Mouse (Mus musculus) embryo, embryonic 9.5 days (tissue): ENCODE measurements around the gene Prrc2b.
A peak's percentile ranks its signal among the peaks of the same experiment; 100 is the strongest.

ENCODE experiments used
- DNase-seq: peaks from one replicate; pipeline ENCODE4 v3.0.0-alpha.2; 2017; ENCODE audit errors: extremely low spot score

Gene Prrc2b

DNA sequence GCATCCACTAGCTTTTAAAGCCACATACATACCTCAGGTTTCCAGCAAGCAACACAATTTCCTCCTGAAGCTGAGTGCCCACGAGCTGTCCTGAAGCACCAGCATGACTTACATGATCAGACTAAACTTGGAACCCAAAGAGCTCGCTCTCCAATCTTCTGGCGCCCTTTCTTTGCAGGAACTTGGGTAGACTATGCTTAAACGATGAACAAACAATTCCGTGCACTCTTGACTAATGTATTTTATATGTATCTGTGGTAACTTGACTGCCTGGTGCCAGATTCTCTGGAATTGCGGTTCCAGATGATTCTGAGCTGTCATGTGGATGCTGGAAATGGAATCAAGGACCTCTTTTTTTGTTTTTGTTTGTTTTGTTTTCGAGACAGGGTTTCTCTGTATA lies 84.6 kb downstream of the Prrc2b start:
- no peak for DNase-seq

DNA sequence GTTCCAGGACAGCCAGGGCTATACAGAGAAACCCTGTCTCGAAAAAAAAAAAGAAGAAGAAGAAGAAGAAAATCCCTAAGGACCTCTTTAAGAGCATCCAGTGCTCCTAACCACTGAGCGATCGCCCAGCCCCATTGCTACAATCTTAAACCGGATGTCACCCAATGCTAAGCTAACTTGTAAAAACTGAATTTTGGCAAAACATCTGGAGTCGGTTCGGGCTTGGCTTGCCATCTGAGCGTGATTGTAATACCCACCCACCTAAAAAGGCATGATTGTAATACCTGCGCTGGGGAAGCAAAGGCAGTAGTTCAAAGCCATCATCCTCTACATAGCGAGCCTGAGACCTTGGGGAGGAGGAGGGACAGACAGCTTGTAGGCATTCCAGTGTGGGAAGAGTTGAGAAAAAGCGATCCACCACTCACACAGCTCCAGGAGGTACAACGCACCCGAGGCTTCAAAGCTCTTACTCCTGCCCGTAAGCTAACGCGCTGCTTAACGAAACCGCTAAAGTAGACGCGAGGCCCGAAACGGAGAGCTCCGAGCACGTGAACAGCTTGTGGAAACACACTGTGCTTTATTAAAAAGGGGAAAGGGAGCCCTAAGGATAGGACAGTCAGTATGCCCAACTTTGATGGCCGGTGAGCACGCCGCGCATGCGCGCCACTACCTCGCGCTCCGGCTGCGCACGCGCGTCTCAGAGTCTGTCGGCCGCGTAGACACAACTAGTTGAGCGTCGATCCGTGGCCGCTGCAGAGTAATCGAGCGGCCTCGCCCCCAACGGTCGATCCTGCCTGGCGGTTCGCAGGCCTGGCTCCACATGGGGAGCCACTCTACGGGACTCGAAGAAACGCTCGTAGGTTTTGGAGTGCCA lies 85.2 kb downstream of the Prrc2b start, which contains the start of gene Pomt1:
TSS of gene Pomt1 (plus strand) at position 705 of the 874 bp plus-strand sequence.
- DNase-seq: peak; percentile 91

DNA sequence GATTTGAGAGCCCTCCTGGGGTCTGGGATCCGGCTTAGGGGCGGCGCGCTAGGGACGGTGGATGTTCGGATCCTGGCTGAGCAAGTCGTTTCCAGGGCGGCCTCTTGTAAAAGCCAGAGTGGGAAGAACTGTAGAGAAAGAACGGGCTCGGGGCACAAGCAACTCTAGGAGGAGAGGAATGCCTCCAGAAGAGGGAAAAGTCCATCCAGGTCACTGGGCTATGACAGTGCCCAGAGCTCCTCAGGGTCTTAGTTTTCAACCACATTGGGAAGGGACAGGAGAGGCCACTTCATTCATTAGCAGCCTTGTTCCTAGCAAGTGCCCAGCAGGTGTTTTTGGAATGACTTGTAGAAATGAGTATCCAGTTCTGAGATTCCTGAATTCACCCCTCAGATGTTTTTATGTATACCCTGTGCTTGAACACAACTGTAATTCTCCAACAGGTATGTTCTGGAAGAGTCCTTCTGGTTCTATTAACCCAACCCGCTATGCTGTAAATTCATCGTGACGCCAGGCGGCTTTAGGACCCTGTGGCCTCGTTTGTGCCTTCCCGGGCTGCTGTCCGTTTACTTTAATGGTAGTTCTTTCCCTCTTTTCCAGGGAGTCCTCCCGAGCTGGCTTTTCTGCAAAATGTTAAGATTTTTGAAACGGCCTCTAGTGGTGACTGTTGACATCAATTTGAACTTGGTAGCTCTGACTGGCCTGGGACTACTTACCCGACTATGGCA lies 86.0 kb downstream of the Prrc2b start:
- DNase-seq: peak; percentile 71

DNA sequence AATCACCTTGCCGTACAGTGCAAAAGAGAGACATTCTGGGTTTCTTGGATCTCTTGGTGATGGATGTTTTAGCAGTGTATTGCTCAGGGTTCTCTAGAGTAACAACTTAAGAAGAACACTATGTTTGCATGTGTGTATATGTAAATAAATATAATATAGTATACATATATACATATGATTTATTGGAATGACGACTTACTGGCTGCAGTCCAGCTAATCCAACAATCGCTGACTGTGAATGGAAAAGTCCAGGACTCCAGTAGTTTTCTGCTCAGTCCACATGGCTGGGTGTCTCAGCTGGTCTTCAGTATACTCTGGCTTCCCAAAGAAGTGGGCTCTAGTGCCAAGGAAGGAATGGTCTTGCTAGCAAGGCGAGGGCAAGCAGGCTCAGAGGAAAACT lies 86.7 kb downstream of the Prrc2b start:
- DNase-seq: no peak

DNA sequence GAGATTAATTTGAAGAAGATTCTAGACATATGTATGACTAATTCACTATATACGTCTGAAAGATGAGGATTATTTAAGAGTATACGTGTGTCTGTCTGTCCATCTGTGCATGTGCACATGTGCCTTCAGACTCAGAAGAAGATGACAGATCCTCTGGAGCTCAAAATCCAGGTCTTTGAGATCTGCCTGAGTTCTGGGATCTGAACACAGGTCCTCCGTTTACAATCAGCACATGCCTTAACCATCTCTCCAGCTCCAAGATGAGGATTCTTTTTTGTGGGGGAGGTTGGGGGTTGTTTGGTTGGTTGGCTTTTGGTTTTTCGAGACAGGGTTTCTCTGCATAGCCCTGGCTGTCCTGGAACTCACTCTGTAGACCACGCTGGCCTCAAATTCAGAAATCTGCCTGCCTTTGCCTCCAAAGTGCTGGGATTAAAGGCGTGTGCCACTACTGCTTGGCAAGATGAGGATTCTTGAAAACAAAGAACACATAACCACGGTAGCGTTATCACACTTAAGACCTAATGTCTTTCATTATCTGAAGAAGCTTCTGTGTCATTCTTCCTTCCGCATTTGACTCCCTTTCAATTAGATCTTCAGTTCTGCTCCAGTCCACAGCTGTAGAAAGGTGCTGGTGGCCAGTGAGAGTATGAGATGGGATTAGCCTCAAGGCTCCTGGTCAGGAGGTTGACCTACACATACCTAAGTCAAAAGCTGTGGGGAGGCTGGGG lies 88.0 kb downstream of the Prrc2b start:
- no peak for DNase-seq

DNA sequence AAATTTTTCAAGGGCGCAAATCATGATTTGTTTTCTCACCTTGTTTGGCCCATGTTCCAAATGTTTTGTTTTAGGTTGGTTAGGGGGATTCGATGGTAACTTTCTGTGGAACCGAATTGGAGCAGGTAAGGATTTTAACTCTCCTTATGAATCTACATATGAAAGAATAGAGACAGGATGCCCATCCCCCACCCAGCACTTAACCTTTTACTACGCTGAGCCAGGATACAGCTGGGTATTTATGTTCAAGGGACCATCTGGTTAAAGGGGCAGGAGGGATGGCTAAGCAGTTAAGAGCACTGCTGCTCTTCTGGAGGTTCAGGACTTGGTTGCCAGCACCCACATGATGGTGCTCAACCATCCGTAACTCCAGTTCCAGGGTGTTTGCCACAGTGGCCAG lies 89.7 kb downstream of the Prrc2b start:
- no peak for DNase-seq

DNA sequence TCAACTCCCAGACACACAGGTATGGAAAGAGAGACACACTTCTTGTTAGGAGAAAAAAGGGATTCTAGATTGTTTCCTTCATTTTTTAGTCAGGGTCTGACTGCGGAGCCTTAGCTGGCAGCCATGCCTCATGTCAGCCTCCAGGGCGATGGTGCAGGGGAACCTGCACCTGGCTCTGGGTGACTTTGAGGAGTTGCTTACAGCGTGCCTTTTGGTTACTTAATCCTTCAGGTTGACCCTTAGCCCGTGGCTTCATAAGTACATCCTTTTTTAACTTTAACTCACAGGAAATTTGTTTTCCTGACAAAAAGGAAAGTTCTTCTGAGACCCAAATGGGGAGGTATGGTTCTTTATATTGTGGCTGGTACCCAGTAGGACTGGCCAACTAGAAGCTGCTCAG lies 92.1 kb downstream of the Prrc2b start:
- DNase-seq: no peak

DNA sequence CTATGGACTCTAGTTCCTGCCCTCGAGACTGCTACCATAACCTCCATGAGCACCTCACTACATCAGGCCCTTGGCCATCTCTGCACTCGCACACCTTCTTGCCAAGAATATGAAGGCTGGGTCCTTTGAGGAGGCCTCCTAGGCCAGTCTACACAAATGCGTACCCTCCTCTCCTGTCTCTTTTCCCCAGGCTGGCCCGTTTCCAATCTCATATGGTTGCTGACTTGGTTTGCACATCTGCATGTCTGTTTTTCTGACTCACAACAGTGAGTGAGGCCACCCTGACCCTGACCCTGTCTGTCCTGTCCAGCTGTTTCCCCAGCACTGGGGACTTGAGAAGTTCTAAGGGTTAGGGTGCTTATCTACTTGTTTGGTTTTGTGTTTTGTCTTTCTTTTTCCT lies 95.9 kb downstream of the Prrc2b start:
- DNase-seq: no peak

DNA sequence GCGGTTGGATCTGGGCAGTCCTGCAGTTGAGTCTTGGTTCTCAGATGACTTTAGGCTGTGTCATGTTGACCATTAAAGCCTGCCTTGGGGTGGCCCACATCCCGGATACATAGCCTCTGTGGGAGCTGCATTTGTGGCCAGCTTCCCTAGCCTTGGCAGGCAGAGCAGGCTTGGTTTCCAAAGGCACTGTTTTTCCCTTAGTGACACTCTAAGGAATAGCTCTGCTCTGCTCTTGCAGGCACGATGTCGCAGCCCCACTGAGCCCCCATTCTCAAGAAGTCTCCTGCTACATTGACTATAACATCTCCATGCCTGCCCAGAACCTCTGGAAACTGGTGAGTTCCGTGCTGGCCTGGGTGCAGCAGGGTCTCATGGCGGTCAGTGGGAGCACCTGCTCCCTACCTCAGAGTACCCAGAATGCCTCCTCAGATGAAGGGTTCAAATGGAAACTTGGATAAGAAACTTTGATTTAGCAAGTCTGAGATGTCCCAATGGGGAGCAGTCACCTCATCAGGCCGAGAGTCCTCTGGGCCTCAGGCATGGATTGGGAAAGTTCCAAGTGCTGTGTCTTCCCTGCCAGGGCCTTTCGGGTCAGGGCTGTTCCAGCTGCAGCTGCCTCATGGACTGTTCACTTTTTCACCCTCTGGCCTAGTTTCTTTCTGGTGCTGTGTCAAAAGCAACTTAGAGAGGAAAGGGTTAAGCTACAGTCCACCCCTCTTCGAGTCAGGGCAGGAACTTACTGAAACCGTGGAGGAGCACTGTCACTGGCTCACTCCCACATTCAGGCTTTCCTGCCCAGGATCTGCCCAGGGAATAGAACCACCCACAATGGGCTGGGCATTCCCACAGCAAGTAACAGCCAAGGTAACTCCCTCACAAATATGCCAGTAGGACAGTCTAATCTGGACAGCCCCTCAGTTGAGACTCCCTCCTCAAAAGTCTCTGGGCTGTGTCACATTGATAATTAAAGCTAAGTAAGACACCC lies 97.8 kb downstream of the Prrc2b start:
- DNase-seq: no peak

DNA sequence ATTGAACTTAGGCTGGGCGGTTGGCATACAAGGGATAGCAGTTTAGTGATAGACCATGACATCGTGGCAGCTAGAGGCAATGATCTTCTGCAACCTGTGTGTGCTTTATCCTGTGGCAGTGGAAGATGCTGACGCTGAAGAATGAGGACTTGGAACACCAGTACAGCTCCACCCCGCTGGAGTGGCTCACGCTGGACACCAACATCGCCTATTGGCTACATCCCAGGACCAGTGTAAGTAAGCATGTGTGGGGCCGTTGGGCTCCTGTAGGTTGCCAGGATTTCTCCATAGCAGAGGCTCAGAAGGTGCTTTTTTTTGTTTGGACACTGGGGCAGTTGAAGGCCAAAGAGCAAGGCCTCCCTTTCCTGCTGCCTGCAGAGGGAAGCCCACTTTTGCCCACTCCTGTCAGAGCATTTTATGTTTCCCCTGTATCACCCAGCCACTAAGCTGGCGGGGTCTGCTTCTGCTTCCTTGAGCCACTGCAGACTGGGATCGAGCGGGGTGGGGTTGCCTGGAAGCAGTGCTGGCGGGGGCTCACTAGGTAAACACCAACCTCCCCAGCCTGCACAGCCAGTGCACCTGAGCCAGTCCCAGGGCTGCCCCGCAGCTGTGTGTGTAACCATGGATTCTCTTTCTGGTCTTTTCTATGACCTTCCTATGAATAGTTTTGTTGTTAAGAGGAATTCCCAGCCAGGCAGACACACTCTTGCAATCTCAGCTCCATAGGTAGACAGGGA lies 101.1 kb downstream of the Prrc2b start:
- no peak for DNase-seq

DNA sequence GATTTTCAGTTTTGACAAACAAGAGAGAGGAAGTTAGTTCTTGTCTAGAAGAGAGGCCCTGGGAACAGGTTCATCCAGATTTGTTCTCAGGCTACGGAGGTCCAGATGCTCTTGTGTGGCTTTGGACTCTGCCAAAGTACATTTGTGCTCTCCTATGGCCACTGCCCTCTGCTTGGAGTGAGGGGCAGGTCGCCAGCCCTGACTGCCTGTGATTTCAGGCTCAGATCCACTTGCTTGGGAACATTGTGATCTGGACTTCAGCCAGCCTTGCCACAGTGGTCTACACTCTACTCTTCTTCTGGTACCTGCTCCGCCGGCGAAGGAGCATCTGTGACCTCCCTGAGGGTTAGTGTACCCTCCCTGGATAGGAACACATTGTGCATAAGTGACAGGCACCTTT lies 101.8 kb downstream of the Prrc2b start:
- DNase-seq: no peak

DNA sequence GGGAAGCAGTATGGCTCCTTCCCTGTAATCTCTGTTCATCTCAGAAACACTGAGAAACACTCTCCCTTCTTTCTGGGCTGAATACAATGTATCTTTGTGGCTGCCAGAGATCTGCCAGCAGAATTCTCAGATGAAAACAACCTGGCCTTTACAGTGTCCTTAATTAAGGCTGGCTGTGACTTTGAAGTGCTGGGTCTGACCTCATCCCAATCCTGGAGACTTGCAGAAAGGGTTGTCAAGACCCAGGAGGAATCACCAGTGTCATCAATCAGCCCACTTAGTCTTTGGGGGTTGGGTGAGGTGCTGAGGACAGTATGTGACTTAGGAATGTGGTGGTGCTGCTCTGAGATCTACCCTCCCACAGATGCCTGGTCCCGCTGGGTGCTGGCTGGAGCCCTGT lies 102.5 kb downstream of the Prrc2b start:
- no peak for DNase-seq

DNA sequence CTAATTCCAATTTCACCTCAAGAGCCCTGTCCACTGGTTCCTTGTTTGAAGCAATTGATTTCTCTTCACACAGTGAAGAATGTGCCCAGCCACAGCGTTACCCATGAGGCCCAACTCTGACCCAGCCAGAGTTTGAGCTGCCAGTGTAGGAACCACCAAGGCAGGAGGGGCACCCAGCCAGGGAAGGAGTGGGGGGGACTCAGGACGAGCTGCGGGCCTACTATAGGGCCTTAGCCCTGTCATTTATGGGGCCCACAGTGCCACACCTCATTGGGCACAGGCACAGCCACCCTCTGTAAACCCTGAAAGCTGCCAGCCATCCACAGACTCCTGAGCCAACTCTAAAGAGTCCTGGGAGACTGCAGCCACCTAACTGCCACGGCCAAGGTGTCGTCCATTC lies 103.7 kb downstream of the Prrc2b start:
- no peak for DNase-seq

DNA sequence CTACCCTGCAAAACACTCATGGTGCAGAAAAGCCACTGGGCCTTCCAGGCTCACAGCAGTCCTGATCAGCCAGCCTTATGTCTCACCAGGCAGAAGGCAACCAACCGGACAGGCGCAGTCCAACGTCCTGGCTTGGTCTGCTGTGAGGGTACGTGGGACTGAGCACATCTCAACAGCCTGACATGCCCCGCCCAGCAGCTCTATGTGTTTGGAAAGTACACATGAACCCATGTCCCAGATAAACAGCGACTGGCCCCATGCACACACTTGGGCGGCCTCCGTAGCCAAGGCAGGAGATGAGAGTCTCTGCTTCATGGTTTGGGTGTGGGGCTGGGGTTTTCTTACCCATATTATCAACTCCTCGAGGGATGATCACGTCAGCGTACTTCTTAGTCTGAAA lies 105.4 kb downstream of the Prrc2b start:
- DNase-seq: no peak

DNA sequence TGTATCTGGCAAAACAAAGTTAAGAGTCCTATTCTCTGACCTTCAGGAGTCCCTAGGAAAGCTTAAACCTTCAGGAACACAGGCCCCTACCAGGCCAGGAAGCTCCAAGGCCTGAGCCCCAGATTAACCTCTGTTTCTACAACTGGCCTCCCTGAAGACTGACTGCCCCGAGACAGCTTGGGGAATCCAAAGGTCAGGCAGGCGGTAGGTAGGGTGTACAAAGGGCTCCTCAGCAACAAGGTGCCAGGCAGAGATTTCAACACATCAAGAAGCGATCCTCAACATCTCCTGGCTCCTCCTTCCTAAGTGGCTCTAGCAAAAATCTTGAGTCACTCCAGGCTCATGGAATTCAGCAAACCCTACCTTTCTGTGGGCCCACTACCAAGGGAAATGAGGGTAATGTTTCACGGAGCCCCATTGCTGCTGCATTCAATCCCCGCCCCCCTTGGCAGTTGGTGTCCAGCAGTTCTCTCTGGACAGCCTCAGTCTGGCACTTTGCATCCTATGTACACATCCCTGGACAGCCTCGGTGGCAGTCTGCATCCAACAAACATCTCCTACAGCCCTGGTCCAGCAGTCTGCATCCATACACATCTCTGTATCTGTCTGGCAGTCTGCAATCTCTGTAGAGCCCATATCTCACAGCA lies 108.1 kb downstream of the Prrc2b start:
- no peak for DNase-seq

DNA sequence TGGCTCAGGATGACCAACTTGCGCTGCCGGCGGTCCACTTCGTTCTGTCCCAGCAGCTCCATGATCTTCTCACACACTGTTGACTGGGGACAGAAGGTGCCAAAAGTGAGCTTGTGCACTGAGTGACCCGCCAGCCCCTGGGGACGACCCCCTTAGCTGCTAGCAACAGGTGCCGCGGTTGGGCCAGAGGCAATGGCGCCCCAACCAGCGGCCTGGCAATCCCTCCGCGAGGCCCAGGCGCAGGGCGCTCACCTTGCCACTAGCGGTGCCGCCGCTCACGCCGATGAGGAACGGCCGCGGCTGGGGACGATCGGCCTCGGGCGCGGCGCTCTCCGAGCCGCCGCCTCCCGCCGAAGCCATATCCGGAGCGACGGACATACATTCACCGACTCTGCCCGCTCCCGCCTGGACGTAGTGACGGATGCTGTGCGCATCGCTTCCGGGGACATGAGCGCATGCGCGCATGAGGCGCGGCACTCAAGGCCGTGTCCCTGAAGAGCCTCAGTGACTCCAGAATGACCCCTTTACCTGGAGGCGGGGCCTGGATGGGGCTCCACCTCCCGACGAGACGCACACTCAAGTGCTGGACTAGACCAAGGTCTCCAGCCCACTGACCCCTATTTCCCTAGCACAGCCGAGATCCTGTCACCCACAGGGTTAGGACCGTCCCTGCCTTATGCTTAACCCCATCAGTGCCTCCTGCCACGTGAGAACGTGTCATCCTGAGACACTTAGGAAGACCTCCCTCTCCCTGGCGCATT lies 109.0 kb downstream of the Prrc2b start, which contains the start of gene Uck1:
TSS of gene Uck1 (minus strand) at position 503 of the 761 bp plus-strand sequence.
- peak; percentile 87 for DNase-seq

DNA sequence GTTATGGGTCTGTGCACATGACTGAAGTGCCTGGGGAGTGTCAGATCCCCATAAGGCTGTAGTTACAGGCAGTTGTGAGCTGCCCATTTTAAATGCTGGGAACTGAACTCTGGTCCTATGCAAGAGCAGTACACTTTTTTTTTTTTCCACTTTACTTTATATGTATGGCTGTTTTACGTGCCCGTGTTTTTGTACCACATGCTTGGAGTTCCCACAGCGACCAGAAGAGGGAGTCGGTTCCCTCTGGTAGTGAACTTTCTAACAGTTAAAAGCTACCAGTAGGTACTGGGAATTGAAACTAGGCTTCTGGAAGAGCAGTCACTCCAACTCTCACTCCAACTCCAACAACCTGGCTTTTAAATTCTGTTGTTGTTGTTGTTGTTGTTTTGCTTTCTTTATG lies 109.8 kb downstream of the Prrc2b start:
- DNase-seq: peak; percentile 18

DNA sequence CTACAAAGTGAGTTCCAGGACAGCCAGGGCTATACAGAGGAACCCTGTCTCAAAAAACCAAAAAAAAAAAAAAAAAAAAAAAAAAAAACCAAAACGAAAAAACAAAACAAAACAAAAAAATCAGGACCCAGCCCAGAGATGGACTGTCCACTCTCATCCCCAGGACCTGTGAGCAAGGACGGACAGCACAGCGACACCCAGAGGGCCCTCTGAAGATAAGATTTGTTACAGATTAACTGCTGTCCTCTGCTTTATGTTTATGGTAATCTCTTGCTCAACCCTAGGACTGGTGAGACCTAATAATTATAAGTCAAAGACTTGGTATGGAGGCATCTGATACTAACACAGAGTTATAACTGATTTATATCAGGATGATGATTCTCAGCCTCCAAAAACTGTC lies 124.9 kb downstream of the Prrc2b start:
- DNase-seq: no peak

DNA sequence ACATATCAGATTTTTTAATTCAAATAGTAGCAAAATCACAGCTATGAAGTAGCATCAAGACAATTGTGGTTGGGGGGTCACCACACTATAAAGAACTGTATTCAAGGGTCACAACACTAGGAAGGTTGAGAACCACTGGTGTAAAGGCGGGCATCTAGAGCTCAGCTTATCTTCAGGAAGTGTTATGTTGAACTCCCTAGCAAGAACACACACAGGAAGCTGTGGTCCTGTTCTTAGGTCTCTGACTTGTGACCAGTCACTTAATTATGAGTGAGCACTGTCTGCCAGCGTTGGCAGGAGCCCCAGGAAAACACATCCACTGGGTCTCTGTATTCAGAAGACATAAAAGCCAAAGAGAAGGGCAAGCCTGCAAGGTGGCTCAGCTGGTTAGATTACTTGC lies 131.4 kb downstream of the Prrc2b start:
- DNase-seq: no peak
